Mouse (Mus musculus): ENCODE measurements around the gene Amn. TPM values are rescaled to one million over a fixed set of nuclear protein-coding genes. Genes with fewer than 3 reads are reported as not detected.

The Amn gene
- polyA plus RNA-seq, 1 experiment, result not detected

DNA sequence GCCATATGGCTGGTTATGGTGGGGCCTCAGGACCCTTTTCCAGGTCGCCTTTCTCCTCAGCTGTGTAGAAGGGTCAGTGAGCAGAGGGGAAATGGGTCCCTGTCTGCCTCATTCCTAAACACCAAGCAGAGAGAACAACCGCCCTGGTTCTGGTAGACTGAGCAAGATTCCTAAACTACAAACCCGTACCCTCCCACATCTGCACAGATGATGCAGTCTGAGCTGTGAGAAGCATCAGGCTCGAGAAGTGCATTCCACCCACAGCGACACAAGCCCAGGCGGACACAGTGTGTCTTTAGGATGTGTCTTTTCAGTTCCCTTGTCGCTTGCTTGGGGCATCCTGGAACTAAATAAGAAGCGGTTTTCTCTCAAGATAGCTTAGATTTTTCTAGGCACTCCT is 20.8 kb upstream of the Amn start:
- Histone ChIP-seq H3K4me1 (ENCODE audit: control insufficient read depth, insufficient read depth, low read length) (peaks cover 10% of the 10 kb centered on the region), H3K4me3 (ENCODE audit: insufficient read depth, low read depth, low read length) (no peak overlapping the region), H3K27ac (ENCODE audit: insufficient read depth, low read depth, low read length) (no peak overlapping the region)
- WGBS, result 55% methylated on average over 8 of the region's 8 CpGs
- TF ChIP-seq CTCF (IDR thresholded peaks at IDR 0.05; ENCODE audit: insufficient read depth, low read depth, low read length) (no peak), POLR2A (IDR thresholded peaks at IDR 0.05; ENCODE audit: insufficient read depth, low read depth, low read length) (no peak)

GRCm38 (mm10) chr12:111251227-111251626 is 19.7 kb upstream of the Amn start:
- Histone ChIP-seq H3K27ac (ENCODE audit: insufficient read depth, low read depth, low read length) (no peak overlapping the region), H3K4me3 (ENCODE audit: insufficient read depth, low read depth, low read length) (no peak overlapping the region), H3K4me1 (ENCODE audit: control insufficient read depth, insufficient read depth, low read length) (peaks cover 13% of the 10 kb centered on the region)
- TF ChIP-seq POLR2A (IDR thresholded peaks at IDR 0.05; ENCODE audit: insufficient read depth, low read depth, low read length) (no peak), CTCF (IDR thresholded peaks at IDR 0.05; ENCODE audit: insufficient read depth, low read depth, low read length) (no peak)
- WGBS, result 52% methylated on average over 9 of the region's 9 CpGs

DNA sequence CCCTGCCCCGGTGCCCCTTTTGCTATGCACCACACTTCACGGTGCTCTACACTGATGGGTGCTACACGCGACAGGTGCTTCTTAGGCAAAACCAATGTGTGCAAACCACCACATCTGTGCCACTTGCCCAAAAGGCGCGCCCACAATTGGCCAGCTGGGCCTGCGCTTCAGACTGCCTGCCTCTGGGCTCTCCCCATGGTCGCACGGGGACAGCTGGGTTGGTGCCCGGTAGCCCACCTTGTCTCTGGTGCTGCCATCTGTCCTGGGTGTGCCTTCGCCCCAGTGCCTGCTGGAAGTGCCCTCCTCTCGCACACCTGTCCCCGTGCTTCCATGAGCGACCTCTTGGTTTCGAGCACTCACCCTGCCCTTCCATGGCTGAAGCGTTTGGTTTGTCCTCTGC is 7.2 kb upstream of the Amn start:
- Histone ChIP-seq H3K4me1 (ENCODE audit: control insufficient read depth, insufficient read depth, low read length) (no peaks in the 10 kb centered on the region), H3K27ac (ENCODE audit: insufficient read depth, low read depth, low read length) (no peak overlapping the region), H3K4me3 (ENCODE audit: insufficient read depth, low read depth, low read length) (no peak overlapping the region)
- 95% methylated on average over 16 of the region's 16 CpGs for WGBS
- TF ChIP-seq CTCF (IDR thresholded peaks at IDR 0.05; ENCODE audit: insufficient read depth, low read depth, low read length) (no peak), POLR2A (IDR thresholded peaks at IDR 0.05; ENCODE audit: insufficient read depth, low read depth, low read length) (no peak)

- no peaks in the 10 kb centered on the region for H3K4me1 ChIP-seq (ENCODE audit: control insufficient read depth, insufficient read depth, low read length)
- no peak overlapping the region for H3K27ac ChIP-seq (ENCODE audit: insufficient read depth, low read depth, low read length)
- 81% methylated on average over 5 of the region's 5 CpGs for WGBS
- no peak overlapping the region for H3K4me3 ChIP-seq (ENCODE audit: insufficient read depth, low read depth, low read length)
- no peak for TF ChIP-seq CTCF (IDR thresholded peaks at IDR 0.05; ENCODE audit: insufficient read depth, low read depth, low read length)
- no peak for TF ChIP-seq POLR2A (IDR thresholded peaks at IDR 0.05; ENCODE audit: insufficient read depth, low read depth, low read length)
Measured at GRCm38 (mm10) chr12:111265212-111265611, 5.7 kb upstream of the Amn start.

DNA sequence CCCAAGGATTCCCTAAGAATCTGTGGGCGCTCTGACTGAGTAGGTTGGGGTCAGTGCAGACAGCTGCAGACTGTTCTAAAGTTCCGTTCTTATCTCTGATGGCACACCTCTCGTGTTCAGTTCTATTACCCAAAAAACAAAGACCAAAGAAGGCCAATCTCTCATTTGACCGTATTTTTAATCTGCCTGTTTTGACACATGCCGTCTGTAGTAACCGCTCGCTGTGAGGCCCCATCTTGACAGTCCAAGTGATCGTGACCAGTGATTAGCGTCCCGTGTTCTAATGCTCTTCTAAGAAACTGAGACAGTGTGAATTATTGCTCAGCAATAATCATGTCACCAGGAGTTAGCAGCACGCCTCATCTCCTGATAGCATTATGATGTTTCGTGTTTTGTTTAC is 4.3 kb upstream of the Amn start:
- no peak overlapping the region for H3K27ac ChIP-seq (ENCODE audit: insufficient read depth, low read depth, low read length)
- no peak overlapping the region for H3K4me3 ChIP-seq (ENCODE audit: insufficient read depth, low read depth, low read length)
- no peaks in the 10 kb centered on the region for H3K4me1 ChIP-seq (ENCODE audit: control insufficient read depth, insufficient read depth, low read length)
- WGBS, result 91% methylated on average over 12 of the region's 12 CpGs
- TF ChIP-seq POLR2A (IDR thresholded peaks at IDR 0.05; ENCODE audit: insufficient read depth, low read depth, low read length) (no peak), CTCF (IDR thresholded peaks at IDR 0.05; ENCODE audit: insufficient read depth, low read depth, low read length) (no peak)

DNA sequence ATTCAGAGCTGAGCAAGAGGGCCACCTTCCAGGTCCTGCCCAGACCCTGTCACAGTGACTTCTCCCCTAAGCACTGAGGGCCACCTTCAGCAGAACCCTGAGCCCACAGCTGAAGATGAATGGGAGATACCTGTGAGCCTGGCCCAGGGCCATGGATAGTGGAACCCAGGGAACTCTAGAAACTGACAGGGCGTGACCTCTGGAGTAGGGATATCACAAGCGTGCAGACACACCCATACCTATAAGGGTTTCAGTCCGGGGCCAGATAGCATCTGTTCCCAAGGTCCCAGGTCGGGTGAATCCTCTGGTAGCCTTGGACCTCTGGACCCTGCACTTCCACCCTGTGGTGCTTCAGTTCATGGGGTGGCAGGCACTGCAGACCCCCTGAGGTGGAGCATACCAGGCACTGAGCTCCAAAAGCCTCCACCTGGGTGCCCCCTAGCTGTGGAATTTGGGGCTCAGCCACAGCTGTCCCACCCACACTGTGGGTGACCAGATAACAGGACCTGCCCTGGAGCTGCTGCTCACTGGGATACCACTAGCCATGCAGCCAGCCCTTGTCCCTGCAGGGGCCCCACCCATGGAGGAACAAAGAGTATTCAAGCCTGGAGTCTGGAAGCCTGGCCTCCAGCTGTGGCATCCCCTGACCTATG is 3.1 kb upstream of the Amn start:
- TF ChIP-seq CTCF (IDR thresholded peaks at IDR 0.05; ENCODE audit: insufficient read depth, low read depth, low read length), result no peak
- no peak for TF ChIP-seq POLR2A (IDR thresholded peaks at IDR 0.05; ENCODE audit: insufficient read depth, low read depth, low read length)
- Histone ChIP-seq H3K4me1 (ENCODE audit: control insufficient read depth, insufficient read depth, low read length) (no peaks in the 10 kb centered on the region), H3K27ac (ENCODE audit: insufficient read depth, low read depth, low read length) (no peak overlapping the region), H3K4me3 (ENCODE audit: insufficient read depth, low read depth, low read length) (no peak overlapping the region)
- WGBS, result 92% methylated on average over 4 of the region's 4 CpGs

DNA sequence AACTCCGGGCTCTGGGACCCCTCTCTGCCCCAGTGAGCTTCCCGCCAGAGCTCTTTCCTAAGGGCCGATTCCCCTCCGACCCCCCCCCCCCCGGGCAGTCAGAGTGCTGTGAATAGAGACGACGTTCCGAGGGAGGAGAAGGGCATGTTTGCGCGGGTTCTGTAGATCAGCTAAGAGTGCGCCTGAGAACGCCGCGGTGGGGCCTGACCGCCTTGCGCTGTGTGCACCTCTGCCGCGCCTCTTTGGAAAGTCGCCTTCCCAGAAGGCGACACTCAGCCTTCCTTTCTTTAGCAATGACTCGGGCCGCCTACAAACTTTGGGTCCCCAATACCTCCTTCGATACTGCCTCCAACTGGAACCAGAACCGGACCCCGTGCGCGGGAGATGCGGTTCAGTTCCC is 511 bp downstream of the Amn start:
- Histone ChIP-seq H3K4me3 (ENCODE audit: insufficient read depth, low read depth, low read length) (no peak overlapping the region), H3K4me1 (ENCODE audit: control insufficient read depth, insufficient read depth, low read length) (peaks cover 19% of the 10 kb centered on the region), H3K27ac (ENCODE audit: insufficient read depth, low read depth, low read length) (no peak overlapping the region)
- 8% methylated on average over 28 of the region's 28 CpGs for WGBS
- no peak for TF ChIP-seq POLR2A (IDR thresholded peaks at IDR 0.05; ENCODE audit: insufficient read depth, low read depth, low read length)
- no peak for TF ChIP-seq CTCF (IDR thresholded peaks at IDR 0.05; ENCODE audit: insufficient read depth, low read depth, low read length)

- H3K27ac ChIP-seq (ENCODE audit: insufficient read depth, low read depth, low read length), result no peak overlapping the region
- no peak overlapping the region for H3K4me3 ChIP-seq (ENCODE audit: insufficient read depth, low read depth, low read length)
- TF ChIP-seq CTCF (IDR thresholded peaks at IDR 0.05; ENCODE audit: insufficient read depth, low read depth, low read length) (no peak), POLR2A (IDR thresholded peaks at IDR 0.05; ENCODE audit: insufficient read depth, low read depth, low read length) (no peak)
- peaks cover 19% of the 10 kb centered on the region for H3K4me1 ChIP-seq (ENCODE audit: control insufficient read depth, insufficient read depth, low read length)
- WGBS, result 30% methylated on average over 8 of the region's 8 CpGs
Measured at GRCm38 (mm10) chr12:111271966-111272365, 1.1 kb downstream of the Amn start.

DNA sequence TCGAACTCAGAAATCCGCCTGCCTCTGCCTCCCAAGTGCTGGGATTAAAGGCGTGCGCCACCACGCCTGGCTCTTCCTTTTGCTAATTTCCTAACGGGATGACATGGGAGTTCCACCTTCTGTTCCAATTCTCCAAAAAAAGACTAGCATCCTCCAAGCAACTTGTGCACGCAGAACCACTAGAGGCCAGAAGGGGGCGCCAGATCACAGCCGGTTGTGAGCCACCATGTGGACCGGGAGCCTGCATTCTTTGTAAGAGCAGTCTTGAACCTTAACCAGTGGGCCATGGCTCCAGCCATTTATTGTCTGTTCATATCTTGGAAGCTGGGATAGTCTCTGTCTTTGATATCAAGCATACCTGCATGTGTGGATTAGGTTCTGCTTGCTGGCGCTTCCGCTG is 1.5 kb downstream of the Amn start:
- no peak overlapping the region for H3K27ac ChIP-seq (ENCODE audit: insufficient read depth, low read depth, low read length)
- no peak overlapping the region for H3K4me3 ChIP-seq (ENCODE audit: insufficient read depth, low read depth, low read length)
- peaks cover 19% of the 10 kb centered on the region for H3K4me1 ChIP-seq (ENCODE audit: control insufficient read depth, insufficient read depth, low read length)
- 25% methylated on average over 12 of the region's 12 CpGs for WGBS
- TF ChIP-seq CTCF (IDR thresholded peaks at IDR 0.05; ENCODE audit: insufficient read depth, low read depth, low read length) (peak; percentile 83), POLR2A (IDR thresholded peaks at IDR 0.05; ENCODE audit: insufficient read depth, low read depth, low read length) (no peak)

GRCm38 (mm10) chr12:111274006-111274405 is 3.1 kb downstream of the Amn start:
- WGBS, result 9% methylated on average over 28 of the region's 28 CpGs
- peaks cover 19% of the 10 kb centered on the region for H3K4me1 ChIP-seq (ENCODE audit: control insufficient read depth, insufficient read depth, low read length)
- peak overlapping the region; percentile 38 for H3K4me3 ChIP-seq (ENCODE audit: insufficient read depth, low read depth, low read length)
- H3K27ac ChIP-seq (ENCODE audit: insufficient read depth, low read depth, low read length), result no peak overlapping the region
- TF ChIP-seq POLR2A (IDR thresholded peaks at IDR 0.05; ENCODE audit: insufficient read depth, low read depth, low read length), result no peak

All from olfactory bulb, adult 2 months (tissue).